Mouse (Mus musculus) ES-E14 (cell line): ENCODE results near the gene Crb3. TPM values are rescaled to one million over a fixed set of nuclear protein-coding genes. Genes with fewer than 3 reads are reported as not detected.

Source experiments
- DNase-seq: peaks from one replicate; pipeline ENCODE4 v3.0.0-alpha.2; 2013; ENCODE audit warnings: low read depth, low spot score
- H3K27ac ChIP-seq: 2 replicates; pipeline ENCODE4 v1.5.1; 2012; ENCODE audit warnings: low read depth, mild to moderate bottlenecking, low read length, moderate library complexity, mixed read lengths; ENCODE audit not compliant: poor library complexity, insufficient read depth, severe bottlenecking
- H3K36me3 ChIP-seq: 2 replicates; pipeline ENCODE4 v1.6.1; 2012; ENCODE audit warnings: mild to moderate bottlenecking, low read length, moderate library complexity, mixed read lengths; ENCODE audit not compliant: control insufficient read depth, poor library complexity, insufficient read depth, severe bottlenecking
- H3K4me1 ChIP-seq, 2 experiments: fragments of 150-350 bp in 1 of 2; sonication (generic) in 1 of 2; 2 replicates each; pipeline ENCODE4 v1.6.1; 2012; ENCODE audit warnings: low read length in 2 of 2, mild to moderate bottlenecking in 1 of 2, mixed read lengths in 1 of 2; ENCODE audit not compliant: control insufficient read depth in 2 of 2, insufficient read depth in 2 of 2, poor library complexity in 1 of 2
- H3K4me3 ChIP-seq, 2 experiments: fragments of 150-350 bp in 1 of 2; sonication (generic) in 1 of 2; 2 replicates each; pipeline ENCODE4 v1.5.1; 2012; ENCODE audit warnings: low read length in 2 of 2, low read depth in 1 of 2, mild to moderate bottlenecking in 1 of 2, mixed read lengths in 1 of 2; ENCODE audit not compliant: insufficient read depth in 1 of 2, poor library complexity in 1 of 2, severe bottlenecking in 1 of 2
- H3K9ac ChIP-seq: 2 replicates; pipeline ENCODE4 v1.6.1; 2012; ENCODE audit warnings: low read depth, mild to moderate bottlenecking, low read length, mixed read lengths; ENCODE audit not compliant: poor library complexity, insufficient read depth, severe bottlenecking
- H3K9me3 ChIP-seq: fragments of 150-350 bp; sonication (generic); 2 replicates; pipeline ENCODE4 v1.6.1; 2012; ENCODE audit warnings: low read depth, mild to moderate bottlenecking, low read length; ENCODE audit not compliant: control insufficient read depth, insufficient read depth
- CHD2 ChIP-seq: IDR thresholded peaks from 2 replicates; pipeline ENCODE4 v1.6.1; 2014; ENCODE audit warnings: mild to moderate bottlenecking, low read depth, low read length, inconsistent platforms
- HCFC1 ChIP-seq: IDR thresholded peaks from 2 replicates; pipeline ENCODE4 v1.6.1; 2012; ENCODE audit warnings: low read length, inconsistent platforms, borderline replicate concordance; ENCODE audit not compliant: insufficient read depth
- MAFK ChIP-seq: IDR thresholded peaks from 2 replicates; pipeline ENCODE4 v1.6.1; 2014; ENCODE audit warnings: mild to moderate bottlenecking, low read depth, low read length, inconsistent platforms; ENCODE audit not compliant: insufficient read depth
- ZC3H11A ChIP-seq: IDR thresholded peaks from 2 replicates; pipeline ENCODE4 v1.6.1; 2012; ENCODE audit warnings: low read depth, mild to moderate bottlenecking, inconsistent platforms, low read length, borderline replicate concordance
- ZNF384 ChIP-seq: IDR thresholded peaks from 2 replicates; pipeline ENCODE4 v1.6.1; 2012; ENCODE audit warnings: low read depth, low read length, inconsistent platforms
- in situ Hi-C, 2 experiments: fragments of 600-800 bp; cut with MboI; formaldehyde crosslinking; loops; one replicate each; pipeline ENCODE4 v1.15.1; 2025; ENCODE audit warnings: low sequenced_read_pairs in 2 of 2, inconsistent platforms in 1 of 2; ENCODE audit not compliant: unreplicated experiment in 2 of 2
- total RNA-seq: library from RNA; depleted of rRNA; stranded (reverse); fragments of 300-350 nt; gene quantifications from 2 replicates; pipeline ENCODE4 v1.2.3, GENCODE M21; 2012

The Crb3 gene
- total RNA-seq, 1 experiment = 6.2 TPM

DNA sequence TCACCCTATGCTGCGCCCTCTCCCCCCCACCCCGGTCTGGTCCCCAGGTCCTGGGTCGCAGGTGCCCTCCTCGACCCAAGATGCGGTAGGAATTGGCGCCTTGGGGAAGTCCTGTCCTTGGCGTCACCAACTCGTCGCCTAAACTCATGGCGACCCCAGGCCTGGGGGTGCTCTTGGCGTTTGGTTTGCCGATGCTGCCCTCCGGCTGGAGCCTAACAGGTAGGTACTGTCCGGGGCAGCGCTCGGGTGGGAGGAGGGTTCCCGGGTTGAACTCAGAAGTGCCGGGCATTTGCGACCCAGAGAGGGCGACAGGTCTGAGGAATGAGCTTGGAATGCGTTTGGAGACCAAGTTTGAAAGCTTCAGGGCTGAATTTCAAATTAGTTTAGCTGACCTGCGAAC is 3.6 kb downstream of the Crb3 start:
- H3K36me3 ChIP-seq = peaks cover 8% of the 10 kb centered on the region; the same call in 1 of the 2 replicates
- in situ Hi-C loops = no loop called here
- peak overlapping the region; percentile 10; the same call in 1 of the 2 replicates for H3K27ac ChIP-seq
- no peak for DNase-seq
- no peaks in the 10 kb centered on the region for H3K9me3 ChIP-seq
- H3K9ac ChIP-seq = peak overlapping the region; percentile 74
- peaks cover 0 to 23% of the 10 kb centered on the region in 2 experiments; a peak in 2 of 4 replicates for H3K4me1 ChIP-seq
- TF ChIP-seq MAFK (no peak), CHD2 (no peak), HCFC1 (no peak), ZNF384 (peak; percentile 82; the same call in 1 of the 2 replicates)
- H3K4me3 ChIP-seq = peak overlapping the region; percentile 69 to 78

DNA sequence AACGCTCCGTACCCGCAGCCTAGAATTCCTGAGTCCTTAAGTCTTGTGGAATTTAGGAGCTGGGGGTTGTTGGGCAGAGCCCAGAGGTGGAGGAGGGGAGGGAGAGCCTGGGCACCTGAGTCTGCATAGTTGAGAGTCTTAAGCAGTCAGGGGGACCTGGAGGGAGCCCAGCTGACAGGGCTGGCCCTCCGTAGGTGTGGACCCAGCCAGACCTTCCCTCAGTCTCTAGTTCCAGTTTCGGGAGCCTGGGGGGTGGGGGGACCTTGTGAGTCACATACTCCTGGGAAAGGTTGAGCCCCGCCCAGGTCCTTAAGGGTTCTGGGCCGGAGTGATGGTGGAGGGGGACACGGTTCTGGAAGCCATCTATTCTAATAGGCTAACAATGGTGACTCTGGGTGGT is 4.1 kb downstream of the Crb3 start:
- no peak for DNase-seq
- Histone ChIP-seq H3K4me3 (peak overlapping the region; percentile 69 to 78), H3K9me3 (no peaks in the 10 kb centered on the region), H3K27ac (no peak overlapping the region), H3K9ac (no peak overlapping the region), H3K4me1 (peaks cover 0 to 22% of the 10 kb centered on the region in 2 experiments; a peak in 2 of 4 replicates), H3K36me3 (peaks cover 8% of the 10 kb centered on the region; the same call in 1 of the 2 replicates)
- in situ Hi-C loops = no loop called here
- TF ChIP-seq CHD2 = no peak
- no peak for TF ChIP-seq HCFC1
- TF ChIP-seq MAFK = no peak
- TF ChIP-seq ZC3H11A = no peak
- no peak for TF ChIP-seq ZNF384

DNA sequence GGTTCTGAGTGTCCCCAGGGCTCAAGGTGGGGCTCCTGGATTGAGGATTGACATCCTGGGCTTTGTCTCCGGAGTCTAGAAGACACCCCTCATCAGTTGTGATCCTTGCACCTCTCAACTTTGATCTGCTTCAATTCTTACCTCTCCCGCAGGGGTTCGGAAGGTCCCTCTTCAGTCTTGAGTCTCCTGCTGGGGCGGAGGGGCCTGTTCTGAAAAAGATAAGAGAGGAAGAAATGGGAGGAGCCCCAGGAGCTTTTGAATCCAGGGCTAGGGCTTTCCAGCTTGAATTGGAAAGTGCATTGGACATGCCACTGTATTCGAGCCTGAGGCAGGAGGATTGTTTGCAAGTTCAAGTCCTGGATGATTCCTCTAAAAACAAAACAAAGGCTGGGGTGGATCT is 8.0 kb downstream of the Crb3 start:
- no peak for DNase-seq
- no peak overlapping the region for H3K9ac ChIP-seq
- H3K4me1 ChIP-seq = peaks cover 2 to 15% of the 10 kb centered on the region in 2 experiments; a peak in 2 of 4 replicates
- H3K4me3 ChIP-seq = no peak overlapping the region
- no peak for TF ChIP-seq ZNF384
- TF ChIP-seq HCFC1 = no peak
- TF ChIP-seq MAFK = no peak
- TF ChIP-seq ZC3H11A = no peak
- no peaks in the 10 kb centered on the region for H3K9me3 ChIP-seq
- H3K36me3 ChIP-seq = peaks cover 8% of the 10 kb centered on the region; the same call in 1 of the 2 replicates
- no peak overlapping the region for H3K27ac ChIP-seq
- in situ Hi-C loops = no loop called here

DNA sequence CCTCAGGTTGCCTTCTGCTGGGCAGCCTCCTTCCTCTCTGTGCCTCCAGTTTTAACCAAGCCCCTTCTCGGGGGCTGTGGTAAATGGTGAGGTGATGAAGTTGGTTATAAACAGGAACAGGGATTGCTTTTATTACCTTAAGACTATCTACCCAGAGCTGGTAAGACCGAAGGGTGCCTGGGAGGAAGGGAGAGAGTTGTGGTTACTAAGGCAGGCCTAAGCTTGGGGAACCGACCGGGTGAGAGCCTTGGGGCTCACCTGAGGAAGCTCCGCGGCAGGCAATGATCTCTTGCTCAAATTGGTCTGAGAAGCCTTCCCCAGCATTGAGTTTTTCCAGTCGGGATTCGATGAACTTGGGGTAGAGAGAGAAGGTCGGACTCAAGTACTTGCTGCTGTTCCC is 11.4 kb downstream of the Crb3 start:
- H3K4me3 ChIP-seq = peak overlapping the region; percentile 13 to 46; a peak in 3 of 4 replicates
- no peak for DNase-seq
- in situ Hi-C loops = no loop called here
- H3K4me1 ChIP-seq = peaks cover 2 to 16% of the 10 kb centered on the region in 2 experiments; a peak in 2 of 4 replicates
- H3K36me3 ChIP-seq = peaks cover 5% of the 10 kb centered on the region; the same call in 1 of the 2 replicates
- TF ChIP-seq CHD2 (no peak), ZC3H11A (no peak), HCFC1 (no peak), ZNF384 (no peak), MAFK (no peak)
- H3K27ac ChIP-seq = no peak overlapping the region
- H3K9me3 ChIP-seq = no peaks in the 10 kb centered on the region
- peak overlapping the region; percentile 51; the same call in 1 of the 2 replicates for H3K9ac ChIP-seq
